Mouse (Mus musculus) neural tube, embryonic 15.5 days (tissue): ENCODE results near the gene Fosl1. TPM values are rescaled to one million over a fixed set of nuclear protein-coding genes. Genes with fewer than 3 reads are reported as not detected.

Experiments
- ATAC-seq: fragments of 200-750 bp; cut with Nextera tagmentation; 2 replicates; pipeline ENCODE4 v1.8.0; 2017; ENCODE audit warnings: mild to moderate bottlenecking, moderate TSS enrichment, moderate library complexity; ENCODE audit not compliant: low FRiP score
- H3K27ac ChIP-seq: fragments of 300-500 bp; sonication (generic); replicated peaks from 2 replicates; pipeline ENCODE4 v1.5.1; 2015; ENCODE audit warnings: mild to moderate bottlenecking, inconsistent platforms
- H3K27me3 ChIP-seq: fragments of 300-500 bp; sonication (generic); replicated peaks from 2 replicates; pipeline ENCODE4 v1.6.1; 2015; ENCODE audit warnings: inconsistent platforms
- H3K36me3 ChIP-seq: fragments of 300-500 bp; sonication (generic); 2 replicates; pipeline ENCODE4 v1.6.1; 2015; ENCODE audit warnings: inconsistent platforms
- H3K4me1 ChIP-seq: fragments of 300-500 bp; sonication (generic); 2 replicates; pipeline ENCODE4 v1.6.1; 2015; ENCODE audit warnings: inconsistent platforms
- H3K4me2 ChIP-seq: fragments of 300-500 bp; sonication (generic); 2 replicates; pipeline ENCODE4 v1.6.1; 2015; ENCODE audit warnings: inconsistent platforms, mild to moderate bottlenecking, moderate library complexity
- H3K4me3 ChIP-seq: fragments of 300-500 bp; sonication (generic); replicated peaks from 2 replicates; pipeline ENCODE4 v1.5.1; 2015; ENCODE audit warnings: mild to moderate bottlenecking, inconsistent platforms
- H3K9ac ChIP-seq: fragments of 300-500 bp; sonication (generic); replicated peaks from 2 replicates; pipeline ENCODE4 v1.6.1; 2015; ENCODE audit warnings: mild to moderate bottlenecking, inconsistent platforms
- H3K9me3 ChIP-seq: fragments of 300-500 bp; sonication (generic); replicated peaks from 2 replicates; pipeline ENCODE4 v1.6.1; 2016; ENCODE audit warnings: inconsistent platforms
- WGBS: fragments of 180-500 bp; shearing (Covaris S2); methylation state at CpG from one replicate; pipeline ENCODE4 v1.1.7; 2015; ENCODE audit warnings: mixed read lengths; 5-methylcytosine and 5-hydroxymethylcytosine counted together
- polyA plus RNA-seq: library from polyadenylated mRNA; unstranded; fragments of >200 nt; fragmentation: Nextera tagmentation; extraction: Ambion mirVana; gene quantifications from 2 replicates; pipeline ENCODE4 v1.2.1, GENCODE M21; 2015

Fosl1 gene
- polyA plus RNA-seq, 1 experiment from 2014 or later: not detected

GRCm38 (mm10) chr19:5414534-5414957 lies 32.8 kb upstream of the Fosl1 start:
- WGBS: 77% methylated on average over 2 of the region's 2 CpGs
- Histone ChIP-seq H3K4me2 (no peak overlapping the region), H3K9ac (no peak overlapping the region), H3K4me3 (no peak overlapping the region), H3K27me3 (no peaks in the 10 kb centered on the region), H3K4me1 (no peaks in the 10 kb centered on the region), H3K36me3 (peaks cover 6% of the 10 kb centered on the region; the same call in 1 of the 2 replicates), H3K9me3 (no peaks in the 10 kb centered on the region), H3K27ac (no peak overlapping the region)
- ATAC-seq: no peak

- peaks cover 25% of the 10 kb centered on the region for H3K4me1 ChIP-seq
- no peak for ATAC-seq
- H3K9me3 ChIP-seq: no peaks in the 10 kb centered on the region
- H3K9ac ChIP-seq: no peak overlapping the region
- H3K4me2 ChIP-seq: no peak overlapping the region
- 90% methylated on average over 8 of the region's 8 CpGs for WGBS
- H3K27ac ChIP-seq: no peak overlapping the region
- peaks cover 37% of the 10 kb centered on the region for H3K36me3 ChIP-seq
- H3K4me3 ChIP-seq: no peak overlapping the region
- H3K27me3 ChIP-seq: no peaks in the 10 kb centered on the region
These were observed 28.4 kb upstream of the Fosl1 start for GRCm38 (mm10) chr19:5418750-5419466.

GRCm38 (mm10) chr19:5419630-5420029 lies 27.7 kb upstream of the Fosl1 start:
- Histone ChIP-seq H3K27me3 (no peaks in the 10 kb centered on the region), H3K4me3 (no peak overlapping the region), H3K36me3 (peaks cover 37% of the 10 kb centered on the region), H3K9ac (no peak overlapping the region), H3K9me3 (no peaks in the 10 kb centered on the region), H3K4me2 (no peak overlapping the region), H3K4me1 (peaks cover 27% of the 10 kb centered on the region), H3K27ac (no peak overlapping the region)
- ATAC-seq: no peak
- 94% methylated on average over 9 of the region's 9 CpGs for WGBS

GRCm38 (mm10) chr19:5420579-5420978 lies 26.8 kb upstream of the Fosl1 start:
- Histone ChIP-seq H3K4me2 (no peak overlapping the region), H3K9me3 (no peaks in the 10 kb centered on the region), H3K4me3 (no peak overlapping the region), H3K27ac (no peak overlapping the region), H3K9ac (no peak overlapping the region), H3K4me1 (peaks cover 27% of the 10 kb centered on the region), H3K27me3 (no peaks in the 10 kb centered on the region), H3K36me3 (peaks cover 37% of the 10 kb centered on the region)
- no peak for ATAC-seq
- WGBS: 88% methylated on average over 6 of the region's 6 CpGs

- H3K27me3 ChIP-seq: no peaks in the 10 kb centered on the region
- no peak overlapping the region for H3K27ac ChIP-seq
- no peak overlapping the region for H3K4me2 ChIP-seq
- peaks cover 43% of the 10 kb centered on the region for H3K36me3 ChIP-seq
- H3K4me1 ChIP-seq: peaks cover 40% of the 10 kb centered on the region
- no peak overlapping the region for H3K4me3 ChIP-seq
- H3K9ac ChIP-seq: no peak overlapping the region
- no peak for ATAC-seq
- H3K9me3 ChIP-seq: no peaks in the 10 kb centered on the region
- WGBS: 90% methylated on average over 5 of the region's 5 CpGs
These were observed 25.6 kb upstream of the Fosl1 start for GRCm38 (mm10) chr19:5421784-5422183.

GRCm38 (mm10) chr19:5422267-5422666 lies 25.1 kb upstream of the Fosl1 start:
- H3K4me2 ChIP-seq: no peak overlapping the region
- no peaks in the 10 kb centered on the region for H3K9me3 ChIP-seq
- H3K4me3 ChIP-seq: no peak overlapping the region
- WGBS: 95% methylated on average over 10 of the region's 10 CpGs
- peaks cover 48% of the 10 kb centered on the region for H3K36me3 ChIP-seq
- no peak overlapping the region for H3K27ac ChIP-seq
- peaks cover 44% of the 10 kb centered on the region for H3K4me1 ChIP-seq
- no peak for ATAC-seq
- no peaks in the 10 kb centered on the region for H3K27me3 ChIP-seq
- no peak overlapping the region for H3K9ac ChIP-seq

- peaks cover 49% of the 10 kb centered on the region for H3K4me1 ChIP-seq
- no peaks in the 10 kb centered on the region for H3K9me3 ChIP-seq
- peaks cover 46% of the 10 kb centered on the region for H3K36me3 ChIP-seq
- no peak overlapping the region for H3K27ac ChIP-seq
- H3K27me3 ChIP-seq: no peaks in the 10 kb centered on the region
- no peak for ATAC-seq
- peak overlapping the region; percentile 89 for H3K9ac ChIP-seq
- peak overlapping the region; percentile 88 for H3K4me3 ChIP-seq
- H3K4me2 ChIP-seq: peak overlapping the region; percentile 90
- WGBS: 70% methylated on average over 9 of the region's 9 CpGs
These were observed 24.4 kb upstream of the Fosl1 start for GRCm38 (mm10) chr19:5422895-5423443.

- H3K9me3 ChIP-seq: no peaks in the 10 kb centered on the region
- peak overlapping the region; percentile 88 for H3K4me3 ChIP-seq
- peak overlapping the region; percentile 90 for H3K4me2 ChIP-seq
- no peaks in the 10 kb centered on the region for H3K27me3 ChIP-seq
- H3K36me3 ChIP-seq: peaks cover 46% of the 10 kb centered on the region
- ATAC-seq: no peak
- H3K27ac ChIP-seq: peak overlapping the region; percentile 95
- peaks cover 53% of the 10 kb centered on the region for H3K4me1 ChIP-seq
- H3K9ac ChIP-seq: peak overlapping the region; percentile 89
- WGBS: 67% methylated on average over 12 of the region's 12 CpGs
These were observed 23.8 kb upstream of the Fosl1 start for GRCm38 (mm10) chr19:5423561-5423960.

GRCm38 (mm10) chr19:5424092-5424781 lies 23.1 kb upstream of the Fosl1 start:
- Histone ChIP-seq H3K36me3 (peaks cover 46% of the 10 kb centered on the region), H3K4me3 (peak overlapping the region; percentile 88), H3K9me3 (no peaks in the 10 kb centered on the region), H3K9ac (peak overlapping the region; percentile 89), H3K4me2 (peak overlapping the region; percentile 90), H3K27ac (peak overlapping the region; percentile 95), H3K4me1 (peaks cover 53% of the 10 kb centered on the region), H3K27me3 (no peaks in the 10 kb centered on the region)
- WGBS: under 1% methylated on average over 39 of the region's 48 CpGs
- ATAC-seq: peak; percentile 66

GRCm38 (mm10) chr19:5424782-5425741 lies 22.3 kb upstream of the Fosl1 start, which contains the start of the genes Drap1 and AI837181:
Gene Drap1, minus strand, starts transcription at chr19:5424979.
Gene AI837181, plus strand, starts transcription at chr19:5425144.
- peak; percentile 94 for ATAC-seq
- peaks cover 53% of the 10 kb centered on the region for H3K4me1 ChIP-seq
- no peaks in the 10 kb centered on the region for H3K27me3 ChIP-seq
- H3K9ac ChIP-seq: peak within 1 kb of the TSS; percentile 93
- peak within 1 kb of the TSS; percentile 88 for H3K4me3 ChIP-seq
- H3K9me3 ChIP-seq: no peaks in the 10 kb centered on the region
- peaks cover 41% of the 10 kb centered on the region for H3K36me3 ChIP-seq
- peak within 1 kb of the TSS; percentile 95 for H3K27ac ChIP-seq
- H3K4me2 ChIP-seq: peak within 1 kb of the TSS; percentile 90
- WGBS: under 1% methylated on average over 75 of the region's 87 CpGs
